Mouse (Mus musculus) thymus, postnatal 10 days (tissue): ENCODE measurements around the gene Myoz2.

ENCODE experiments used
- DNase-seq, 2 experiments: peaks; one replicate each; pipeline ENCODE4 v3.0.0; 2021; ENCODE audit warnings: low spot score in 2 of 2

Gene Myoz2

GRCm38 (mm10) chr3:123034752-123035151 lies at the start of gene Myoz2:
Gene Myoz2, minus strand, starts transcription at chr3:123035015.
- no peak for DNase-seq

GRCm38 (mm10) chr3:123081665-123082064 lies 46.9 kb upstream of the Myoz2 start:
- DNase-seq, result no peak

- no peak for DNase-seq
Measured at GRCm38 (mm10) chr3:123080943-123081342, 46.1 kb upstream of the Myoz2 start.

- DNase-seq, result no peak
Measured at GRCm38 (mm10) chr3:123080017-123080725, 45.4 kb upstream of the Myoz2 start.

GRCm38 (mm10) chr3:123075759-123076158 lies 40.9 kb upstream of the Myoz2 start:
- no peak for DNase-seq

GRCm38 (mm10) chr3:123075034-123075433 lies 40.2 kb upstream of the Myoz2 start:
- no peak for DNase-seq

- no peak for DNase-seq
Measured at GRCm38 (mm10) chr3:123073351-123073750, 38.5 kb upstream of the Myoz2 start.

- no peak for DNase-seq
Measured at GRCm38 (mm10) chr3:123072472-123072871, 37.7 kb upstream of the Myoz2 start.

GRCm38 (mm10) chr3:123070996-123071395 lies 36.2 kb upstream of the Myoz2 start:
- DNase-seq, result no peak

- DNase-seq, result no peak
Measured at GRCm38 (mm10) chr3:123066836-123067235, 32.0 kb upstream of the Myoz2 start.

GRCm38 (mm10) chr3:123065466-123065865 lies 30.7 kb upstream of the Myoz2 start:
- DNase-seq, result no peak

- DNase-seq, result no peak
Measured at GRCm38 (mm10) chr3:123064186-123064585, 29.4 kb upstream of the Myoz2 start.

- DNase-seq, result no peak
Measured at GRCm38 (mm10) chr3:123061931-123062330, 27.1 kb upstream of the Myoz2 start.

- no peak for DNase-seq
Measured at GRCm38 (mm10) chr3:123058832-123059231, 24.0 kb upstream of the Myoz2 start.

- no peak for DNase-seq
Measured at GRCm38 (mm10) chr3:123054178-123054577, 19.4 kb upstream of the Myoz2 start.

GRCm38 (mm10) chr3:123053192-123053938 lies 18.6 kb upstream of the Myoz2 start:
- DNase-seq, result no peak

GRCm38 (mm10) chr3:123042308-123042707 lies 7.5 kb upstream of the Myoz2 start:
- no peak for DNase-seq

- DNase-seq, result no peak
Measured at GRCm38 (mm10) chr3:123033804-123034203, 1.0 kb downstream of the Myoz2 start.

GRCm38 (mm10) chr3:123025634-123026033 lies 9.2 kb downstream of the Myoz2 start:
- no peak for DNase-seq

- DNase-seq, result no peak
Measured at GRCm38 (mm10) chr3:123024496-123025234, 10.2 kb downstream of the Myoz2 start.

- DNase-seq, result no peak
Measured at GRCm38 (mm10) chr3:123018792-123019191, 16.0 kb downstream of the Myoz2 start.

- DNase-seq, result no peak
Measured at GRCm38 (mm10) chr3:123013476-123013875, 21.3 kb downstream of the Myoz2 start.

- no peak for DNase-seq
Measured at GRCm38 (mm10) chr3:123009417-123009816, 25.4 kb downstream of the Myoz2 start.
